Mouse (Mus musculus) bone marrow macrophage, adult 2 months (primary cell): ENCODE results near the gene Fnbp1.

Experiments used
- CTCF ChIP-seq: IDR thresholded peaks from 2 replicates; pipeline ENCODE4 v1.5.1; 2012; ENCODE audit warnings: low read depth, mild to moderate bottlenecking, low read length, moderate library complexity
- POLR2A ChIP-seq: IDR thresholded peaks from 2 replicates; pipeline ENCODE4 v1.6.1; 2012; ENCODE audit warnings: mild to moderate bottlenecking, low read depth, low read length, borderline replicate concordance

DNA sequence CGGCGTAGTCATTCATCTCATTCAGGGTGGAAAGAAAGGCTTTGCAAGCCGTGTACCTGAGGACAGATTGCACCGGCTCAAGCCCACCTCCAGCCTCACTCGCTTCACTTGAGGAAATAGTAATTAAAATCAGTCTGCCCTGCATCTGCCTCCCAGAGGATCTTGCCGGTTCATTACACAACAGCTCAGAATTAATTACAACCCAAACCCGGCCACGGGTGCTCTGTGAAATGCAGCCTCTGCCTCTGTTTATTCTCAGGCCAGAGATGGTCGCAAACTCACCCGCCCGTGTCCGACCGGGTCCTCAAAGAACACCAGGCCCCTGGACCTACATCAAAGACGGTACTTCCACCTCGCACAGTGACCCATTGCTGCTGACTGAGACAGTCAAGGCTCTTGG lies 45.7 kb downstream of the Fnbp1 start:
- TF ChIP-seq CTCF (no peak), POLR2A (no peak)
